Mouse (Mus musculus) spleen, adult 12 weeks (tissue): ENCODE data around the gene Insig1.

ENCODE experiments used
- DNase-seq: peaks from one replicate; pipeline ENCODE4 v3.0.0; 2022; ENCODE audit warnings: low spot score

The Insig1 gene

DNA sequence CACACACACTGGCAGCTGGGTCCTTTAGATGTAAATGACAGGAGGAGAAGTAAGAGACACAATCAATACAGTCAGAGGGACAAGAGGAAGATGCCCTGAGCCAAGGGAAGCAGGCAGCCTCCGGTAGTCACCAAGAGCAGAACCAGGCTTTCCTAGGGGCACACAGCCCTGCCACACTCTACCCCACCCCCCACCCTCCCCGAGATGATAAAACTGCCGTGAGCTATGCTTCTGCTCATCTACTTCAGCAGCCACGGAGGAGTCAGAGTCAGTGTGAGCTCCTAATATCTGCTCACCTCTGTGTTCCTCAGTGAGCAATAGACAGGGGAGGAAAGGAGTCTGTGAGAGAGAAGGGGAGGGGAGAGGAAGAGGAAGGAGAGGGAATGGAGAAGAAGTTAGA is 5.9 kb upstream of the Insig1 start:
- DNase-seq: no peak

GRCm38 (mm10) chr5:28066311-28066710 is 4.9 kb upstream of the Insig1 start:
- DNase-seq: no peak

- DNase-seq: no peak
Measured at GRCm38 (mm10) chr5:28070149-28070827, 875 bp upstream of the Insig1 start.

- DNase-seq: peak; percentile 67
Measured at GRCm38 (mm10) chr5:28071456-28072223, 477 bp downstream of the Insig1 start.

DNA sequence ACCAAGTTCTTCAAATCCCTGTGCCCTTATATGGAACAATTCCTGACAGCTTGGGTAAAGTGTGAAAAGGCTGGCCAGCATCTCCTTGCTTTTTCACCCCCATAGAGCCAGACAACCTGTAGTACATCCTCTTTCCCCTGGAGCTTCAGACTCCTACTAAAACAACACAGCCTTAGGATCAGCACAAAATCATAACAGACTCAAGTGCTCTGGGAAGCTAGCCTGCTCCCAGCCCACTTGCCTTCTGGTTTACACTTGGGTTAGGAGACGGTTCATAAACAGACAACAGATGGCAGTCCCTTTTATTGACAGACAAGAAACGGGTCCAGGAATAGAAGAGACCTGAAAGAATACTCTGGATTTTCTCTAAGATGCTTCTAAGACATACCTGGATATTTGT is 8.3 kb downstream of the Insig1 start:
- no peak for DNase-seq

DNA sequence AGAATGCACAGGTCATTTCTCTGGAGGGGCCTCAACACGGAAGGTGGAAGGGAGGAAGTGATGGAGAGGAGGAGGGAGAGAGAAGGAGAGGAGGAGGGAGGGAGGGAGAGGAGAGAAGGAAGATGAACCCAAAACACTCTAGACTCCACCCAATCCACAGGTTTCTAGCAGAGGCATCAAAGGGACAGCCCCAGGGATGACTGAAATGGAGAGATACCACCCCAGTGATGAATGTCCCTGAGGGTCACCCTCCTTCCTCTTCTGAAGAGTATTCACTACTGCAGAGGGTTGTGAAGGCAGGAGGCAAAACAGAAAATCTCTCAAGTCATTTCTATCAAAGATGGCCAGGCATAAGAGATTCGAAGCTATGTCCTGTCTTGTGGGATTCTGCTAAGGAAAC is 10.0 kb downstream of the Insig1 start:
- DNase-seq: no peak

DNA sequence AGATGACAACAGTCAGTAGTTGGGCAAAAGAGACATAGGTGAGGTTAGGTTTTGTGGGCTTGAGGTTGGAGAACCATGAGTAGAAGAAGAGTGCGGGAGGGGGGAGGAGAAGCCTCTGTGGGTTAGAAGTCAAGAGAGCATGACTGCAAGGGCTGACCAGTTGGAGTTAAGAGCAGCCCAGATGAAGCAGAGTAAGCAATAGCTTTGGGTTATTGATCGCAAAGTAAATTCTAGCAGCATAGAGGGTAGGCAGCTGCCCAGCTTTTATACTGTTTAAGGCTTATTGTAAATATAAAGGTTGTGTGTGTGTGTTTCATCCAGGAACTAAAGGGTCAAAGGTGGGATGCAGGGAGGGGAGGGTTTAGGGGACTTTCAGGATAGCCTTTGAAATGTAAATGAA is 10.7 kb downstream of the Insig1 start:
- DNase-seq: no peak

GRCm38 (mm10) chr5:28082312-28082711 is 11.1 kb downstream of the Insig1 start:
- DNase-seq: no peak

GRCm38 (mm10) chr5:28082796-28083195 is 11.6 kb downstream of the Insig1 start:
- no peak for DNase-seq

- DNase-seq: no peak
Measured at GRCm38 (mm10) chr5:28084743-28085142, 13.6 kb downstream of the Insig1 start.

GRCm38 (mm10) chr5:28090547-28090946 is 19.4 kb downstream of the Insig1 start:
- no peak for DNase-seq

GRCm38 (mm10) chr5:28092327-28092726 is 21.2 kb downstream of the Insig1 start:
- DNase-seq: no peak

- DNase-seq: peak; percentile 57
Measured at GRCm38 (mm10) chr5:28093874-28094273, 22.7 kb downstream of the Insig1 start.

DNA sequence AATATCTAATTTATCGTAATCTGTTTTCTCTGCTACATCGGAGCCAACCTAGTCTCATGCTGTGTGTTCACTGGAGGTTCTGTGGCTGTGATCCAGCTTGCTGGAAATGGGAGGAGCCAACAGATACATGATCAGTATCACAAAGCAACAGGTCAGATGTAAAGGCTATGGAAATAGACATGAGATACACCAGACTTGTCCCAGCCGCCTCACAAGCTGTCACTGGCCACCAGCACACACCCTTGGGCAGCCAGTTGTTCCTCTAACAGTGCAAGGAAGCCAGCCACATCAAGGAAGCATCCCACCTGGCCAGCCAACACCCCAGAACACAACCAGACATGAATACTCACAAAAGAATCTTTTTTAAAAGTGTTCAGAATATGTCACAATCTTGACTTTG is 23.2 kb downstream of the Insig1 start:
- no peak for DNase-seq

DNA sequence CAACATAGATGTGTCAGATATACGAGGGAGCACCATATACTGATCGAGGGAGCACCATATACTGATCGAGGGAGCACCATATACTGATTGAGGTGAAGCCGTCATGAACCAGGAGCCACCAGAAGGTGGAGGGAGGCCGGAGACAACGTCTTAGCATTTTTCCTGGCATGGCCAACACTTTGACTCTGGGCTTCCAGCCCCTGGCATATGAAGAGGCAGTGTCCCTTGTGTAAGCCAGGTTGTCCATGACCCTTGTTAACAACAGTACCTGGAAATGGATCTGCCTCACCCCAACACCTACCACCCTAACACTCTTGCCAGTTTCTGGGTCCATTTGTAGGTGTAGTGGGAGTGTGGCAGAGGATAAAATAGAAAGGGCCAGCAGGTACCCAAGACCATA is 23.7 kb downstream of the Insig1 start:
- DNase-seq: no peak

- no peak for DNase-seq
Measured at GRCm38 (mm10) chr5:28095671-28096070, 24.5 kb downstream of the Insig1 start.

- DNase-seq: no peak
Measured at GRCm38 (mm10) chr5:28106966-28107365, 35.8 kb downstream of the Insig1 start.

DNA sequence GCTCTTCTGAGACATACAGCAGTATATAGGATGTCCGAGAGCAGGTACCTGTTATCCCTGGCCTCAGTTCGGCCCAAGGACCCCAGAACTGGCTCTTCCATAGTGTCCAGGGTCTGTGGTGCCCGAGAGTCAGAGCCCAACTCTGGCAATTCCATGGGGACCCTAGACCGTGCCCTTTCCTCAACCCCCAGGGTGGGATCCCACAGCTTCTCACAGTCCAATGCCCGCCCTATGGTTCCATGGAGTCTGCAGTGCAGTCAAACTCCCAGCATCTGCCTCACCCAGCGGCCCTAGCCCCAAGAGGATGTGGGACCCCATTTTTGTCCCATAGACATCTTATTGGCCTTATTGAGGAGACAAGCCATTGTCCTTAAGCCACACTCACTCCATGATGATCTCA is 36.8 kb downstream of the Insig1 start:
- DNase-seq: no peak

DNA sequence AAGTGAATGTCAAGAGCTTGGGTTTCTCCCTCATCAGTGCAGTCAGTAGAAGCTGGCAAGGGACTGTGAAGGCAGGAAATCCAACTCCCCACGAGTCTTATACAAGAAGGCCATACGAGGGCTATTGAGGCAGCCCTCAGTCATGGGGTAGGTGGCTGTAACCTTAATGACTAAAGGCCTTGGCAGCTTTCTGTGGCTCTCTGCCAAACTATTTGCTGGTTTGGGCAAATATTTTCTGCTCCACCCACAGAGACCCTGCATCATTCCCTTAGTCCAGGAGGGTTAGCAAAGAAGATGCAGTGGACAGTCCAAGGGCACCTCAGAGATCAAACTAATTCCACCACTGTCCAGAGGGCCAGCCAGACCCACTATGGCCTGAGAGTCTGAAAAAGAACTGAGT is 39.7 kb downstream of the Insig1 start:
- DNase-seq: no peak

DNA sequence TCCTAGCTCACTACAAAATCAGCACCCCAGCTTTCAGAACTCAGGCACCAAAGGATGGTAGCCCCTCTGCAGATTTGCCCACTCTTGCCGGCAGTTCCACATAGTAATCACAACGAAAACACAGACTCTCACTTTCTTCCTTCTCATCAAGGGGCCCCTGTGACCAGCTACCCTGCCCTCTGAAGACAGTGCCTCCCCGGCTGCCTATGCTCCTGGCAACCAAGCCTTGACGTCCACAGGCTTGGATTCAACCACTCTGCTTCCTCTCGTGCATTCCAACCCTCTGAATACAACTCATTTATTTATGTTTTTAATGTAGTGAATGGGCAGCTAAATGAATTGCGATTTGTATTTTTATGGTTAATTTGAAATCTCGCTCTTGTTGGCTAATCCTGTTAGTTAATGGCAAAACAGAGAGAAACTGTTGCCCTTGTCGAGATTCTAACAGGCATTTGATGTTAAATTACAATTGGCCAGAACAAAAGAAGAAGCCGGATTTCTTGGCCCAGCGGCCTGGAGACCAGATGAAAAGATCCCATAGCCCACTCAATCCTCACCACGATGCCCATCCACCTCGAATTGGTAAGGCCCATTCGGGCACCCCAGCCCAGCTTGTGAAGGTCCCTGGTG is 46.2 kb downstream of the Insig1 start:
- no peak for DNase-seq

DNA sequence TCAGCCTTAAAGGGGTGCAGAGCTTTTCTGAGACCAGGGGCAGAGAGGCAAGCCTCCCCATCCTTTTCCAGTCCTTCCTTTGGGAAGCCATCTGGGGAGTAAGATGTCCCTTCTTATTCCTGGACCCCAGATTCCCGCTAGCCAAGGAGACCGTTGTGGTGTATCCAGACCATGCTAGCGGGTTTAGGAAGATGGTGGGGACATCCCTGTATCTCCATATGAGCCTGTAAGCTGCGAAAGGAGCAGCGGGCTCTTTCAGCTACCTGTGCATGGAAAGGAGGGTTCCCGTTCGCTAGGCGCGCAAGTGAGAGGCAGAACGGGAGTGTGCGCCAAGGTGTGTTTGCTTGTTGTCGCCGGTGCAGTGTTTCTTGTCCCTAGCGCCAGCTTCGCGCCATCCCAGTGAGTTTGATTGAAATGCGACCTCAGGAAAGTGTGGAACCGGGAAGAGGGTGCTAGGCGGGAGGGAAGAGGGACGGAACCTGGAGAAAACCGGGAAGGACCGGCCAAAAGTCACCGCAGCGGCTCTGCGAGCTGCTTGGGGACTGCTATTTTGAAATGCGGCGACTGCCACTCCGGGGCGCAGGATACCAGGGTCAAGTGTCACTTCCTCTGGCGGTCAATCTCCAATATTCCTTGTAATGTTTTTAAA is 46.8 kb downstream of the Insig1 start:
- no peak for DNase-seq

DNA sequence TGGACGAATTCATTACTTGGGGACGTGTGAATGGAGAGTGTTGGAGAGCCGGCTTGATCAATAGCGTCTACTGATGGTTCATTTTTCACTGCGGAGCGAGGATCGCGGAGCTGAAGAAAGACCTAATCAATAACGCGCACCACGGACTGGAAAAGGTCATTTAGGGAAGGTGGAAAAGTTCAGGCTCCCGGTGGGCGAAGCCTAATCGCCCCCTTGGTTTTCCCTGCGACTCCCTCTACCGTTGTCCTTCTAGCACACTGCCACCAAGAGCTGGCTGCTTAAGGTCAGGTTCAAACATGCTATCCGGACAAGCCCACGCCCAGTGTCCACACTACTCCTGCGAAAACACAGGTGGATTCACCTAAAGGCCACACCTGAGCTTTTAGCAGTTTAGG is 47.4 kb downstream of the Insig1 start:
- DNase-seq: no peak

- no peak for DNase-seq
Measured at GRCm38 (mm10) chr5:28119576-28119975, 48.4 kb downstream of the Insig1 start.
